Mouse (Mus musculus): ENCODE measurements around the gene Lgalsl. TPM values are rescaled to one million over a fixed set of nuclear protein-coding genes. Genes with fewer than 3 reads are reported as not detected.

Lgalsl gene
- total and polyA plus RNA-seq, 3 experiments = 11.9 to 21.1 TPM; not detected in 1

- Histone ChIP-seq H3K4me1 (ENCODE audit: control insufficient read depth in 1 of 2, insufficient read depth in 2 of 2, low read length in 2 of 2) (no peaks in the 10 kb centered on the region), H3K27ac (ENCODE audit: control insufficient read depth, low read depth, low read length) (no peak overlapping the region), H3K9ac (ENCODE audit: control insufficient read depth, low read depth, low read length, poor library complexity, severe bottlenecking) (no peak overlapping the region), H3K4me3 (ENCODE audit: control insufficient read depth in 1 of 2, insufficient read depth in 1 of 2, low read depth in 2 of 2, low read length in 2 of 2) (no peak overlapping the region), H3K9me3 (replicated peaks; ENCODE audit: insufficient read depth, low read length) (no peaks in the 10 kb centered on the region), H3K27me3 (ENCODE audit: control insufficient read depth in 1 of 2, insufficient read depth in 2 of 2, low read length in 2 of 2) (peaks cover 0 to 7% of the 10 kb centered on the region in 2 experiments; a peak in 3 of 4 replicates), H3K79me2 (ENCODE audit: control insufficient read depth, insufficient read depth, low read length, poor library complexity) (no peaks in the 10 kb centered on the region), H3K36me3 (ENCODE audit: control insufficient read depth in 1 of 2, insufficient read depth in 2 of 2, low read length in 2 of 2) (no peaks in the 10 kb centered on the region)
- TF ChIP-seq BHLHE40 (IDR thresholded peaks at IDR 0.05; ENCODE audit: borderline replicate concordance, low read depth, low read length) (no peak), SIN3A (IDR thresholded peaks at IDR 0.05; ENCODE audit: low read length) (no peak), POLR2AphosphoS2 (IDR thresholded peaks at IDR 0.05; ENCODE audit: low read length) (no peak), POLR2AphosphoS5 (IDR thresholded peaks at IDR 0.05; ENCODE audit: borderline replicate concordance, low read depth, low read length) (no peak), TBP (IDR thresholded peaks at IDR 0.05; ENCODE audit: low read depth, low read length) (no peak), TAL1 (IDR thresholded peaks at IDR 0.05; ENCODE audit: low read length) (no peak), GATA1 (IDR thresholded peaks at IDR 0.05; ENCODE audit: low read depth, low read length) (no peak), KAT2A (conservative IDR thresholded peaks at IDR 0.05; ENCODE audit: low read depth, low read length) (no peak), EP300 (IDR thresholded peaks at IDR 0.05; ENCODE audit: low read depth in 1 of 2, low read length in 2 of 2) (no peak), HCFC1 (IDR thresholded peaks at IDR 0.05; ENCODE audit: low read depth, low read length) (no peak), ETS1 (IDR thresholded peaks at IDR 0.05; ENCODE audit: low read depth, low read length) (no peak), MAZ (IDR thresholded peaks at IDR 0.05; ENCODE audit: low read depth, low read length) (no peak), ELF1 (IDR thresholded peaks at IDR 0.05; ENCODE audit: low read depth, low read length) (no peak), USF1 (IDR thresholded peaks at IDR 0.05; ENCODE audit: low read depth, low read length) (no peak), MYB (IDR thresholded peaks at IDR 0.05; ENCODE audit: low read depth, low read length) (no peak), ZMIZ1 (IDR thresholded peaks at IDR 0.05; ENCODE audit: low read depth, low read length) (no peak), CHD2 (IDR thresholded peaks at IDR 0.05; ENCODE audit: low read length) (no peak), MAFK (IDR thresholded peaks at IDR 0.05; ENCODE audit: borderline replicate concordance, low read depth, low read length) (no peak), MEF2A (IDR thresholded peaks at IDR 0.05; ENCODE audit: extremely low read depth, insufficient replicate concordance, low read depth, low read length, poor library complexity, severe bottlenecking) (no peak), ZC3H11A (IDR thresholded peaks at IDR 0.05; ENCODE audit: low read depth, low read length) (no peak)
- no peak for DNase-seq (ENCODE audit: low read depth, low spot score)
Measured at GRCm38 (mm10) chr11:20813901-20814523, 16.8 kb downstream of the Lgalsl start.

Measured in MEL (cell line).